Mouse (Mus musculus): Measurements from ENCODE around the gene Cds2. TPM values are rescaled to one million over a fixed set of nuclear protein-coding genes. Genes with fewer than 3 reads are reported as not detected.

Gene Cds2
- polyA plus RNA-seq, 1 experiment from 2014 or later = 17.1 TPM

- Histone ChIP-seq H3K36me3 (ENCODE audit: insufficient read depth) (peaks cover 53% of the 10 kb centered on the region), H3K4me3 (ENCODE audit: low read depth, low read length) (no peak overlapping the region), H3K9me3 (ENCODE audit: low read depth, low read length) (no peaks in the 10 kb centered on the region), H3K4me2 (no peak overlapping the region), H3K4me1 (ENCODE audit: insufficient read depth) (no peaks in the 10 kb centered on the region), H3K27me3 (ENCODE audit: insufficient read depth, low read length) (no peaks in the 10 kb centered on the region), H3K27ac (ENCODE audit: low read depth) (no peak overlapping the region), H3K9ac (no peak overlapping the region)
- TF ChIP-seq CTCF (IDR thresholded peaks at IDR 0.05; ENCODE audit: low read depth) = no peak
- 92% methylated on average over 4 of the region's 4 CpGs for WGBS
- no peak for DNase-seq
- ATAC-seq (ENCODE audit: insufficient read depth) = no peak
These were observed 38.5 kb downstream of the Cds2 start for GRCm38 (mm10) chr2:132301436-132301835.

- no peak for ATAC-seq (ENCODE audit: insufficient read depth)
These were observed 42.2 kb downstream of the Cds2 start for GRCm38 (mm10) chr2:132305165-132305564.

GRCm38 (mm10) chr2:132305988-132306387 lies 43.0 kb downstream of the Cds2 start:
- 45% methylated on average over 4 of the region's 4 CpGs for WGBS
- H3K27me3 ChIP-seq (ENCODE audit: insufficient read depth, low read length) = no peaks in the 10 kb centered on the region
- H3K9ac ChIP-seq = no peak overlapping the region
- TF ChIP-seq CTCF (IDR thresholded peaks at IDR 0.05; ENCODE audit: low read depth) = peak; percentile 68
- DNase-seq = peak; percentile 22
- H3K4me2 ChIP-seq = no peak overlapping the region
- no peaks in the 10 kb centered on the region for H3K9me3 ChIP-seq (ENCODE audit: low read depth, low read length)
- no peaks in the 10 kb centered on the region for H3K4me1 ChIP-seq (ENCODE audit: insufficient read depth)
- peak; percentile 21; the same call in 1 of the 2 replicates for ATAC-seq (ENCODE audit: insufficient read depth)
- peaks cover 44% of the 10 kb centered on the region for H3K36me3 ChIP-seq (ENCODE audit: insufficient read depth)
- no peak overlapping the region for H3K27ac ChIP-seq (ENCODE audit: low read depth)
- H3K4me3 ChIP-seq (ENCODE audit: low read depth, low read length) = no peak overlapping the region

More at GRCm38 (mm10) chr2:132305165-132305564, 42.2 kb downstream of the Cds2 start:
- Histone ChIP-seq H3K9ac (no peak overlapping the region), H3K4me2 (no peak overlapping the region), H3K4me1 (ENCODE audit: insufficient read depth) (no peaks in the 10 kb centered on the region), H3K9me3 (ENCODE audit: low read depth, low read length) (no peaks in the 10 kb centered on the region), H3K27me3 (ENCODE audit: insufficient read depth, low read length) (no peaks in the 10 kb centered on the region), H3K4me3 (ENCODE audit: low read depth, low read length) (no peak overlapping the region), H3K27ac (ENCODE audit: low read depth) (no peak overlapping the region), H3K36me3 (ENCODE audit: insufficient read depth) (peaks cover 48% of the 10 kb centered on the region)
- DNase-seq = no peak
- TF ChIP-seq CTCF (IDR thresholded peaks at IDR 0.05; ENCODE audit: low read depth) = no peak
- WGBS = 70% methylated on average over 7 of the region's 7 CpGs

- Histone ChIP-seq H3K27ac (ENCODE audit: low read depth) (no peak overlapping the region), H3K36me3 (ENCODE audit: insufficient read depth) (peaks cover 35% of the 10 kb centered on the region), H3K4me2 (no peak overlapping the region), H3K27me3 (ENCODE audit: insufficient read depth, low read length) (no peaks in the 10 kb centered on the region), H3K4me1 (ENCODE audit: insufficient read depth) (no peaks in the 10 kb centered on the region), H3K9me3 (ENCODE audit: low read depth, low read length) (no peaks in the 10 kb centered on the region), H3K4me3 (ENCODE audit: low read depth, low read length) (no peak overlapping the region), H3K9ac (no peak overlapping the region)
- WGBS = 94% methylated on average over 11 of the region's 11 CpGs
- ATAC-seq (ENCODE audit: insufficient read depth) (no peak), DNase-seq (no peak)
- TF ChIP-seq CTCF (IDR thresholded peaks at IDR 0.05; ENCODE audit: low read depth) = no peak
These were observed 44.4 kb downstream of the Cds2 start for GRCm38 (mm10) chr2:132307213-132307843.

GRCm38 (mm10) chr2:132308829-132309228 lies 45.9 kb downstream of the Cds2 start:
- no peak overlapping the region for H3K27ac ChIP-seq (ENCODE audit: low read depth)
- H3K9me3 ChIP-seq (ENCODE audit: low read depth, low read length) = no peaks in the 10 kb centered on the region
- H3K36me3 ChIP-seq (ENCODE audit: insufficient read depth) = peaks cover 28% of the 10 kb centered on the region
- DNase-seq (no peak), ATAC-seq (ENCODE audit: insufficient read depth) (no peak)
- no peak overlapping the region for H3K4me3 ChIP-seq (ENCODE audit: low read depth, low read length)
- H3K4me2 ChIP-seq = no peak overlapping the region
- H3K4me1 ChIP-seq (ENCODE audit: insufficient read depth) = no peaks in the 10 kb centered on the region
- 90% methylated on average over 6 of the region's 6 CpGs for WGBS
- TF ChIP-seq CTCF (IDR thresholded peaks at IDR 0.05; ENCODE audit: low read depth) = no peak
- H3K27me3 ChIP-seq (ENCODE audit: insufficient read depth, low read length) = no peaks in the 10 kb centered on the region
- H3K9ac ChIP-seq = no peak overlapping the region

GRCm38 (mm10) chr2:132309398-132309930 lies 46.5 kb downstream of the Cds2 start:
- no peak for TF ChIP-seq CTCF (IDR thresholded peaks at IDR 0.05; ENCODE audit: low read depth)
- no peaks in the 10 kb centered on the region for H3K27me3 ChIP-seq (ENCODE audit: insufficient read depth, low read length)
- no peaks in the 10 kb centered on the region for H3K4me1 ChIP-seq (ENCODE audit: insufficient read depth)
- 93% methylated on average over 6 of the region's 6 CpGs for WGBS
- H3K36me3 ChIP-seq (ENCODE audit: insufficient read depth) = peaks cover 24% of the 10 kb centered on the region
- ATAC-seq (ENCODE audit: insufficient read depth) (no peak), DNase-seq (no peak)
- no peak overlapping the region for H3K4me3 ChIP-seq (ENCODE audit: low read depth, low read length)
- no peak overlapping the region for H3K4me2 ChIP-seq
- no peak overlapping the region for H3K27ac ChIP-seq (ENCODE audit: low read depth)
- H3K9ac ChIP-seq = no peak overlapping the region
- H3K9me3 ChIP-seq (ENCODE audit: low read depth, low read length) = no peaks in the 10 kb centered on the region

- no peak for ATAC-seq (ENCODE audit: insufficient read depth)
- H3K27ac ChIP-seq (ENCODE audit: low read depth) = no peak overlapping the region
- H3K4me1 ChIP-seq (ENCODE audit: insufficient read depth) = no peaks in the 10 kb centered on the region
- no peak for DNase-seq
- no peaks in the 10 kb centered on the region for H3K27me3 ChIP-seq (ENCODE audit: insufficient read depth, low read length)
- H3K9me3 ChIP-seq (ENCODE audit: low read depth, low read length) = no peaks in the 10 kb centered on the region
- H3K36me3 ChIP-seq (ENCODE audit: insufficient read depth) = peaks cover 11% of the 10 kb centered on the region; the same call in 1 of the 2 replicates
- H3K4me3 ChIP-seq (ENCODE audit: low read depth, low read length) = no peak overlapping the region
- H3K4me2 ChIP-seq = no peak overlapping the region
- no peak overlapping the region for H3K9ac ChIP-seq
- TF ChIP-seq CTCF (IDR thresholded peaks at IDR 0.05; ENCODE audit: low read depth) = no peak
- 75% methylated on average over 5 of the region's 5 CpGs for WGBS
These were observed 49.7 kb downstream of the Cds2 start for GRCm38 (mm10) chr2:132312616-132313015.

Data from lung, embryonic 14.5 days (tissue).